Mouse (Mus musculus): ENCODE measurements around the gene Rpia.

Rpia gene

GRCm38 (mm10) chr6:70805267-70805666 lies 13.2 kb upstream of the Rpia start:
- peak; percentile 77 for DNase-seq (ENCODE audit: low read depth, low spot score)

GRCm38 (mm10) chr6:70804632-70805031 lies 12.6 kb upstream of the Rpia start:
- peak; percentile 73 for DNase-seq (ENCODE audit: low read depth, low spot score)

- DNase-seq (ENCODE audit: low read depth, low spot score) = peak; percentile 83
These were observed 5.7 kb upstream of the Rpia start for GRCm38 (mm10) chr6:70797581-70798251.

GRCm38 (mm10) chr6:70796940-70797339 lies 4.9 kb upstream of the Rpia start:
- no peak for DNase-seq (ENCODE audit: low read depth, low spot score)

GRCm38 (mm10) chr6:70792644-70793043 lies 612 bp upstream of the Rpia start:
- DNase-seq (ENCODE audit: low read depth, low spot score) = peak; percentile 26

GRCm38 (mm10) chr6:70790852-70791761 lies 925 bp downstream of the Rpia start:
- peak; percentile 52 for DNase-seq (ENCODE audit: low read depth, low spot score)

- no peak for DNase-seq (ENCODE audit: low read depth, low spot score)
These were observed 1.9 kb downstream of the Rpia start for GRCm38 (mm10) chr6:70790034-70790650.

GRCm38 (mm10) chr6:70789134-70789533 lies 2.9 kb downstream of the Rpia start:
- DNase-seq (ENCODE audit: low read depth, low spot score) = no peak

- DNase-seq (ENCODE audit: low read depth, low spot score) = no peak
These were observed 4.5 kb downstream of the Rpia start for GRCm38 (mm10) chr6:70787524-70787923.

GRCm38 (mm10) chr6:70785852-70786251 lies 6.2 kb downstream of the Rpia start:
- DNase-seq (ENCODE audit: low read depth, low spot score) = no peak

GRCm38 (mm10) chr6:70784811-70785210 lies 7.2 kb downstream of the Rpia start:
- DNase-seq (ENCODE audit: low read depth, low spot score) = no peak

- no peak for DNase-seq (ENCODE audit: low read depth, low spot score)
These were observed 10.7 kb downstream of the Rpia start for GRCm38 (mm10) chr6:70781336-70781735.

GRCm38 (mm10) chr6:70774372-70774771 lies 17.7 kb downstream of the Rpia start:
- no peak for DNase-seq (ENCODE audit: low read depth, low spot score)

GRCm38 (mm10) chr6:70773769-70774168 lies 18.3 kb downstream of the Rpia start:
- DNase-seq (ENCODE audit: low read depth, low spot score) = no peak

- DNase-seq (ENCODE audit: low read depth, low spot score) = peak; percentile 70
These were observed 23.3 kb downstream of the Rpia start for GRCm38 (mm10) chr6:70768769-70769168.

GRCm38 (mm10) chr6:70765076-70765475 lies 27.0 kb downstream of the Rpia start:
- DNase-seq (ENCODE audit: low read depth, low spot score) = no peak

- no peak for DNase-seq (ENCODE audit: low read depth, low spot score)
These were observed 27.5 kb downstream of the Rpia start for GRCm38 (mm10) chr6:70764551-70764950.

GRCm38 (mm10) chr6:70763881-70764280 lies 28.2 kb downstream of the Rpia start:
- DNase-seq (ENCODE audit: low read depth, low spot score) = no peak

GRCm38 (mm10) chr6:70762659-70763058 lies 29.4 kb downstream of the Rpia start:
- no peak for DNase-seq (ENCODE audit: low read depth, low spot score)

- no peak for DNase-seq (ENCODE audit: low read depth, low spot score)
These were observed 31.1 kb downstream of the Rpia start for GRCm38 (mm10) chr6:70760951-70761350.

GRCm38 (mm10) chr6:70754833-70755232 lies 37.2 kb downstream of the Rpia start:
- no peak for DNase-seq (ENCODE audit: low read depth, low spot score)

- DNase-seq (ENCODE audit: low read depth, low spot score) = no peak
These were observed 39.7 kb downstream of the Rpia start for GRCm38 (mm10) chr6:70752351-70752750.
